Mouse (Mus musculus) embryonic facial prominence, embryonic 12.5 days (tissue): ENCODE results near the gene Polr2i. TPM values are rescaled to one million over a fixed set of nuclear protein-coding genes. Genes with fewer than 3 reads are reported as not detected.

Experiments
- ATAC-seq: fragments of 200-750 bp; cut with Nextera tagmentation; 2 replicates; pipeline ENCODE4 v1.8.0; 2017; ENCODE audit not compliant: insufficient number of reproducible peaks, insufficient read depth, low FRiP score, low TSS enrichment
- H3K27ac ChIP-seq: fragments of 300-500 bp; sonication (generic); 2 replicates; pipeline ENCODE4 v1.5.1; 2016; ENCODE audit warnings: mild to moderate bottlenecking
- H3K27me3 ChIP-seq: fragments of 300-500 bp; sonication (generic); 2 replicates; pipeline ENCODE4 v1.6.1; 2016; ENCODE audit warnings: mild to moderate bottlenecking, moderate library complexity
- H3K36me3 ChIP-seq: fragments of 300-500 bp; sonication (generic); 2 replicates; pipeline ENCODE4 v1.6.1; 2016; ENCODE audit warnings: mild to moderate bottlenecking
- H3K4me1 ChIP-seq: fragments of 300-500 bp; sonication (generic); 2 replicates; pipeline ENCODE4 v1.6.1; 2016
- H3K4me2 ChIP-seq: fragments of 300-500 bp; sonication (generic); replicated peaks from 2 replicates; pipeline ENCODE4 v1.6.1; 2016; ENCODE audit warnings: mild to moderate bottlenecking, moderate library complexity
- H3K4me3 ChIP-seq: fragments of 300-500 bp; sonication (generic); 2 replicates; pipeline ENCODE4 v1.5.1; 2016; ENCODE audit warnings: mild to moderate bottlenecking
- H3K9ac ChIP-seq: fragments of 300-500 bp; sonication (generic); 2 replicates; pipeline ENCODE4 v1.6.1; 2016; ENCODE audit warnings: mild to moderate bottlenecking, moderate library complexity
- H3K9me3 ChIP-seq: fragments of 300-500 bp; sonication (generic); 2 replicates; pipeline ENCODE4 v1.6.1; 2016; ENCODE audit warnings: mild to moderate bottlenecking, moderate library complexity
- whole genome bisulfite sequencing: fragments of 180-500 bp; shearing (Covaris S2); methylation state at CpG from one replicate; pipeline ENCODE4 v1.1.7; 2016; 5-methylcytosine and 5-hydroxymethylcytosine counted together
- polyA plus RNA-seq: library from polyadenylated mRNA; unstranded; fragments of >200 nt; fragmentation: Nextera tagmentation; extraction: Ambion mirVana; gene quantifications from 2 replicates; pipeline ENCODE4 v1.2.1, GENCODE M21; 2016

The Polr2i gene
- polyA plus RNA-seq, 1 experiment from 2014 or later = 181 TPM

DNA sequence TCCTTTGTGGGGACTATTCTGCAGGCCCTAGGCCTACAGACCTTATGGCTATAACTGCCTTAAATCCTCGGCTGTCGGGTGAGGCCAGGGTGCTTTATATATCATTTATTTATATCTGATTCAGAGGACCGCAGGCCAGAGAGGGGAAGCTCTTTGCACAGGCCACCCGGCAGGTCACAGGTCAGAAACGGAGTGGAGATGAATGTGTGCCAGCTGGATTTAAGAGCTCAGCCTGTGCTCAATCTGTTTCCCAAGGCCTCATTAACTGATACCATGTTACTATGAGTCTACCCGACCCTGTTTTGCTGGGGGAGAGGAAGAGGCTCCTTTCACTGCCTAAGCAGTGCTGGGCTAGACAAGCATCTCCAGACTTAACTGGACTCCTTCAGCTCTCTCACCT, 42.6 kb downstream of the Polr2i start:
- Histone ChIP-seq H3K9me3 (no peaks in the 10 kb centered on the region), H3K27me3 (no peaks in the 10 kb centered on the region), H3K4me2 (no peak overlapping the region), H3K4me3 (no peak overlapping the region), H3K27ac (no peak overlapping the region), H3K36me3 (peaks cover 15% of the 10 kb centered on the region), H3K9ac (no peak overlapping the region), H3K4me1 (peaks cover 3% of the 10 kb centered on the region; the same call in 1 of the 2 replicates)
- no peak for ATAC-seq
- 76% methylated on average over 6 of the region's 6 CpGs for WGBS

DNA sequence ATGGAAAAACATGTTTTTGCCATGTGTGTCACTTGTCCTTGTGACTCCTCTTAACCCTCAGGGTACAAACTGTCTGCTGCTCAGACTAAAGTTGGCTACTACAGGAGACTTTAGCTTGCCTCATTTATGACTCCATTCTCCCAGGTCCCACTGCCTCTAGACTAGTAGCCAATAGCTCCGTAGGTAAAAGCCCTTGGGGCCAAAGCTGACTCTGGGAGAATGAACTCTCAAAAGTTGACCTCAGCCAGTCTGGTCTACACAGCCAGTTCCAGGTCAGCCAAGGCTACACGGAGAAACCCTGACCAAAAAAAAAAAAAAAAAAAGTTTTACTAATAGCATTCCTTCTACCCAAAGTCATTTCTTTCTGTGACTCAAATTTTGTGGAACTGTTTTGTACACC, 47.2 kb downstream of the Polr2i start:
- H3K27ac ChIP-seq = no peak overlapping the region
- 46% methylated on average over 2 of the region's 2 CpGs for WGBS
- no peak overlapping the region for H3K4me3 ChIP-seq
- H3K36me3 ChIP-seq = no peaks in the 10 kb centered on the region
- H3K4me2 ChIP-seq = peak overlapping the region; percentile 85
- H3K4me1 ChIP-seq = peaks cover 6% of the 10 kb centered on the region; the same call in 1 of the 2 replicates
- H3K27me3 ChIP-seq = no peaks in the 10 kb centered on the region
- no peak for ATAC-seq
- no peak overlapping the region for H3K9ac ChIP-seq
- no peaks in the 10 kb centered on the region for H3K9me3 ChIP-seq

DNA sequence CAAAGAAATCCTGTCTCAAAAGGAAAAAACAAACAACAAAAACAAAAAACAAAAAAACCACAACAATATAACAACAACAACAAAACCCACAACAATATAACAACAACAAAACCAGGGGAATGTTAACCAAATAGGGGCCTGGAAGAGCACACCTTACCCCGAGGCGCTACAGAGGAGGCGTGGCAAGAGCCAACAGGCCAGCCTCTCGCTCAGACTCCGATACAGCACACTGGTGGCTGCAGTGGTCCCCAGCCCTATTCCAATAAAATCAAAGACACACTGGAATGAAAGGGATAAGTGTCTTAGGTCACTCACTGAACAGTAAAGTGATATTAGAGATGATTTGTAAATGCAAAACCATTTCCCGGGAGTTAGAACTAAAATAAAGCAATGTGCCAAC, 47.8 kb downstream of the Polr2i start:
- WGBS = 0% methylated on average over 6 of the region's 6 CpGs
- H3K27ac ChIP-seq = peak overlapping the region; percentile 95; the same call in 1 of the 2 replicates
- peaks cover 6% of the 10 kb centered on the region; the same call in 1 of the 2 replicates for H3K4me1 ChIP-seq
- H3K9me3 ChIP-seq = no peaks in the 10 kb centered on the region
- no peaks in the 10 kb centered on the region for H3K36me3 ChIP-seq
- H3K4me3 ChIP-seq = peak overlapping the region; percentile 81
- peak overlapping the region; percentile 53 for H3K9ac ChIP-seq
- no peak for ATAC-seq
- H3K27me3 ChIP-seq = no peaks in the 10 kb centered on the region
- H3K4me2 ChIP-seq = peak overlapping the region; percentile 85

DNA sequence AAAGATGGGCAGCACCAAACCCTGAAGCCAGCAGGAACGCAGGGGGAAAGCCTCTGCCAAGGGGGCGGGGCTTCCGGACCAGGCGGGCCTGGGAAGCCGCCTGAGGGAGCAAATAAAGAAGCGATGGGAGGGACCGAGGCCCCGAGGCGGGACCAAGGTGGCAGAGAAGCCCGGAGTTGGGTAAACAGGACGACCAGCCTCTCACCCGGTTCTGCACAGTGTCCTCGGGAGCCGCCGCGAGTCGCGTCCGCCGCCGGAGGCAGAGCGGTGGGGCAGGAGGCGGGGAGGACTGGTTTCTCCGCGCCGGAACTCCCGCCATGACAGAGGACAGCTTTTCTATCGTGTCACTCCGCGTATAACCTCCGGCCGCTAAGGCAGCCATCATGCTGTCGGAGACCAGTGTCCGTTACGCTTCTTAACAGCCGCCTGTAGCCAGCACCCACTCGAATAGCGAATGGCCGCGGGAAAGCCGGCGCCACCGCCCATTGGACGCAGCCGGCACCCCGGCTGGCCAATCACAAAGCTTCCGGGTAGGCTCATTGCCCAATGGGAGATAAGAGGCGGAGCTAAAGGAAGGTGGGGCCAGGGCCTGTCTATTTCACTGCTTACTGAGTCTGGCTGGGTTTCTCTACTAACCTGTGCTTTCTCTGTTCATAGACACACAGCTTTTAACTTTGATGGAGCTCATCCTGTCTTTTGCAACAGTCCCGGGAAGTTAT, 48.4 kb downstream of the Polr2i start, which contains the start of the genes Thap8 and Wdr62:
Thap8 (plus strand) TSS at position 144 of the 719 bp plus-strand sequence.
Wdr62 (minus strand) TSS at position 469 of the 719 bp plus-strand sequence.
- Histone ChIP-seq H3K4me2 (peak within 1 kb of the TSS; percentile 85), H3K4me3 (peak within 1 kb of the TSS; percentile 81), H3K4me1 (peaks cover 6% of the 10 kb centered on the region; the same call in 1 of the 2 replicates), H3K36me3 (no peaks in the 10 kb centered on the region), H3K9me3 (no peaks in the 10 kb centered on the region), H3K27ac (peak within 1 kb of the TSS; percentile 95), H3K27me3 (no peaks in the 10 kb centered on the region), H3K9ac (peak within 1 kb of the TSS; percentile 53)
- WGBS = under 1% methylated on average over 49 of the region's 49 CpGs
- peak; percentile 94 for ATAC-seq

DNA sequence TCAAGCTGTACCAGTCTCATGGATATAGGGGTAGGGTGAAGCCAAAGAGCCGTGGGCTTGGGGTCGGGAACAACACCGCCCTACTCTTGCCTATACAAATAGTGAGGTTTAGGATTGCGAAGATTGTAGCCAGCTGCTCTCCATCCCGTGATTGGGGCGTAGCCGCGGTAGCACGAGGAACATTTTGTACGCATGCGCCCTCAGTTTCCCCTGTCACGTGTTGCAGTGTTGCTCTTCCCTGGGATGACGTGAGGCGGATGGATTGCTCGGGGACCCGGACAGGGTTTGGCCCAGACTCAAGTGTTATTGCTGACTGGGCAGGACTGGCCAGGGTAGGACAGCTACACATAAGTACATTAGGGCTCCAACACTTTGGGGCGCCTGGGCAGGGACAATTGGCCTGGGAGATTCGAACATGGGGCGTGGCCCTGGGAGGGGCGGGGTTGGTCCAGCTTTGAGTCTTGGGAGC, 49.0 kb downstream of the Polr2i start:
- H3K9ac ChIP-seq = peak overlapping the region; percentile 17; the same call in 1 of the 2 replicates
- H3K4me2 ChIP-seq = peak overlapping the region; percentile 85
- peaks cover 6% of the 10 kb centered on the region; the same call in 1 of the 2 replicates for H3K4me1 ChIP-seq
- 1% methylated on average over 20 of the region's 20 CpGs for WGBS
- H3K9me3 ChIP-seq = no peaks in the 10 kb centered on the region
- H3K27me3 ChIP-seq = no peaks in the 10 kb centered on the region
- H3K36me3 ChIP-seq = no peaks in the 10 kb centered on the region
- peak; percentile 81 for ATAC-seq
- peak overlapping the region; percentile 81 for H3K4me3 ChIP-seq
- H3K27ac ChIP-seq = peak overlapping the region; percentile 95

DNA sequence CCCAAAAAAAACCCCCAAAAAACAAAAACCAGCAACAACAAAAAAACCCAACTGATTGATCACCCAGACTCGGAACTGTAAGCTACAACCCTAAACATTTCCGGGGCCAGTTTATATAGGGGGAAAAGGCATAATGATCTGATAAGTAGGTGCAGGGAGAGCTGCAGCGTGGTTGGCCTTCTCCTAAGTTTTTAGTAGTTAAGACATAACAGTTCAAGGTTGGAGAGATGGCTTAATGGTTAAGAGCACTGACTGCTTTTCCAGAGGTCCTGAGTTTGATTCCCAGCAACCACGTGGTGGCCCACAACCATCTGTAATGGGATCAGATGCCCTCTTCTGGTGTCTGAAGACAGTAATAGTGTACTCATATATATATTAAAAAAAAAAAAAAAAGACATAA, 49.8 kb downstream of the Polr2i start:
- WGBS = 79% methylated on average over 4 of the region's 4 CpGs
- Histone ChIP-seq H3K4me2 (peak overlapping the region; percentile 85; the same call in 1 of the 2 replicates), H3K36me3 (no peaks in the 10 kb centered on the region), H3K4me1 (peaks cover 6% of the 10 kb centered on the region; the same call in 1 of the 2 replicates), H3K9ac (no peak overlapping the region), H3K4me3 (no peak overlapping the region), H3K27ac (no peak overlapping the region), H3K9me3 (no peaks in the 10 kb centered on the region), H3K27me3 (no peaks in the 10 kb centered on the region)
- no peak for ATAC-seq

DNA sequence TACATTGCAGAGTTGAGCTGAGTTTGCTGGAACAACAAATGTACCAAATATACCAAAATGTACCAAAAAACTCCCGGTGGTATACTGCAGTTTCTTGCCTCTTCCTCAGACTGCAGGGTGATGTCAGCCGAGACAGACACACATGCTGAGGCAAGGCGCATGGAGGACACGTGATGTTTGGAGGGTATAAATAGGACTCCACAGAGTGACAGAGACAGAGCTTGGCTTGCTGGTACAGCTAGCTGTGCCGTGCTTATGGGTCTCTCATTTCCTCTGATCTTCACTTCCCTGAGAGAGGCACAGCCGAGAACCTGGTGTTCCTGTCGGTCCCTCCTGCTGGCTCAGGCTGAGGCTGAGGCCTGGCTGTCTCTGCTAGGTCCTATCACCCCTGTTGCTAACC, 51.0 kb downstream of the Polr2i start:
- no peaks in the 10 kb centered on the region for H3K9me3 ChIP-seq
- peaks cover 6% of the 10 kb centered on the region; the same call in 1 of the 2 replicates for H3K4me1 ChIP-seq
- 78% methylated on average over 7 of the region's 7 CpGs for whole genome bisulfite sequencing
- no peak overlapping the region for H3K9ac ChIP-seq
- H3K4me2 ChIP-seq = no peak overlapping the region
- no peaks in the 10 kb centered on the region for H3K27me3 ChIP-seq
- no peaks in the 10 kb centered on the region for H3K36me3 ChIP-seq
- no peak for ATAC-seq
- no peak overlapping the region for H3K27ac ChIP-seq
- H3K4me3 ChIP-seq = no peak overlapping the region

Other genes with a start within 250 kb of the Polr2i start
- 20.4 and 23.2 TPM in 2 replicates for gene Zfp568, start 248.0 kb upstream of the Polr2i start, polyA plus RNA-seq
- 5.7 and 6.3 TPM in 2 replicates for gene Zfp14, start 180.6 kb upstream of the Polr2i start, polyA plus RNA-seq
- gene Zfp82, start 159.0 kb upstream of the Polr2i start, polyA plus RNA-seq = 5.2 and 7.7 TPM in 2 replicates
- 3.3 and 4.4 TPM in 2 replicates for gene Gm26920, start 141.5 kb upstream of the Polr2i start, polyA plus RNA-seq
- 16.3 and 19.5 TPM in 2 replicates for gene Zfp566, start 141.4 kb upstream of the Polr2i start, polyA plus RNA-seq
- 148 and 151 TPM in 2 replicates for gene Zfp260, start 137.2 kb upstream of the Polr2i start, polyA plus RNA-seq
- 13.1 and 16.3 TPM in 2 replicates for gene Zfp382, start 110.0 kb upstream of the Polr2i start, polyA plus RNA-seq
- gene Zfp146, start 62.2 kb upstream of the Polr2i start, polyA plus RNA-seq = 17.2 and 20.6 TPM in 2 replicates
- gene Cox7a1, start 47.8 kb upstream of the Polr2i start, polyA plus RNA-seq = 4.2 and 4.7 TPM in 2 replicates
- gene Capns1, start 33.1 kb upstream of the Polr2i start, polyA plus RNA-seq = 80.5 and 86.6 TPM in 2 replicates
- 224 and 250 TPM in 2 replicates for gene Tbcb, start 324 bp downstream of the Polr2i start, polyA plus RNA-seq
- 0.38 TPM in 1 of 2 replicates, not detected in the other for gene Ovol3, start 3.8 kb downstream of the Polr2i start, polyA plus RNA-seq
- 0.33 and 0.40 TPM in 2 replicates for gene Thap8, start 48.1 kb downstream of the Polr2i start, polyA plus RNA-seq
- 8.9 and 9.9 TPM in 2 replicates for gene Wdr62, start 48.5 kb downstream of the Polr2i start, polyA plus RNA-seq
- 54.0 and 55.1 TPM in 2 replicates for gene Clip3, start 59.8 kb downstream of the Polr2i start, polyA plus RNA-seq
- 88.6 and 92.2 TPM in 2 replicates for gene Alkbh6, start 76.8 kb downstream of the Polr2i start, polyA plus RNA-seq
- 94.9 and 101 TPM in 2 replicates for gene Syne4, start 82.9 kb downstream of the Polr2i start, polyA plus RNA-seq
- gene E130208F15Rik, start 89.8 kb downstream of the Polr2i start, polyA plus RNA-seq = 0.87 and 2.9 TPM in 2 replicates
- 21.8 and 23.4 TPM in 2 replicates for gene Sdhaf1, start 91.9 kb downstream of the Polr2i start, polyA plus RNA-seq
- gene Lrfn3, start 130.8 kb downstream of the Polr2i start, polyA plus RNA-seq = 8.3 and 8.6 TPM in 2 replicates
- gene Tyrobp, start 181.8 kb downstream of the Polr2i start, polyA plus RNA-seq = 16.7 and 18.7 TPM in 2 replicates
- 0.70 and 0.98 TPM in 2 replicates for gene Hcst, start 187.9 kb downstream of the Polr2i start, polyA plus RNA-seq
- 2.1 and 2.9 TPM in 2 replicates for gene Nfkbid, start 189.8 kb downstream of the Polr2i start, polyA plus RNA-seq
- 66.5 and 74.7 TPM in 2 replicates for gene Aplp1, start 213.6 kb downstream of the Polr2i start, polyA plus RNA-seq
- gene Kirrel2, start 225.7 kb downstream of the Polr2i start, polyA plus RNA-seq = 0.46 and 0.52 TPM in 2 replicates
- 0.10 and 0.29 TPM in 2 replicates for gene Nphs1, start 226.4 kb downstream of the Polr2i start, polyA plus RNA-seq